Mouse (Mus musculus): Measurements from ENCODE around the gene Ntm. TPM values are rescaled to one million over a fixed set of nuclear protein-coding genes. Genes with fewer than 3 reads are reported as not detected.

Gene Ntm
- polyA plus RNA-seq, 1 experiment = 5.4 TPM

DNA sequence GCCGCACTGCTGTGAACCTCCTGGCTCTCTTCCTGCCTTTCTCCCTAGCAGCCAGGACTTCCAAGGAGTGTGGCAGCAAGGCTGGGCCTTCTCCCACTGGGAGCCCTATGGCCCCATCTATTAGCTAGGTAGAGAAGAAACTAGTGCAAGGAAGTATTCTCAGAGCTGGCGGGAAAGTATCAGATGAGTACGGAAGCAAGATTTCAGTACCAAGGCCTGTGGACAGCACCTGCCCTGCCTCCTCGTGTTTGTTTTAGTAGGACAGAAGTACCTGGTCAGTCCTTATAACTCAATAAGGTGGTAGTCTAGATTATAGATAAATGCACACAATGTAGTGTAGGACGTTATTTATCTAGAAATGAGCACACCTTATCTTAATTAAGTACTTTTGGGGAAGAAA is 874.3 kb downstream of the Ntm start:
- Histone ChIP-seq H3K36me3 (ENCODE audit: control insufficient read depth, insufficient read depth, low read length) (no peaks in the 10 kb centered on the region), H3K27me3 (ENCODE audit: control insufficient read depth, insufficient read depth, low read length) (no peaks in the 10 kb centered on the region), H3K27ac (ENCODE audit: control insufficient read depth, insufficient read depth, low read depth, low read length) (no peak overlapping the region), H3K4me3 (ENCODE audit: control insufficient read depth, low read depth, low read length) (no peak overlapping the region), H3K4me1 (ENCODE audit: control insufficient read depth, insufficient read depth, low read length) (no peaks in the 10 kb centered on the region)
- TF ChIP-seq POLR2A (IDR thresholded peaks at IDR 0.05; ENCODE audit: control insufficient read depth, low read depth, low read length) (no peak), CTCF (IDR thresholded peaks at IDR 0.05; ENCODE audit: control insufficient read depth, insufficient read depth, insufficient replicate concordance, low read depth, low read length) (no peak)

DNA sequence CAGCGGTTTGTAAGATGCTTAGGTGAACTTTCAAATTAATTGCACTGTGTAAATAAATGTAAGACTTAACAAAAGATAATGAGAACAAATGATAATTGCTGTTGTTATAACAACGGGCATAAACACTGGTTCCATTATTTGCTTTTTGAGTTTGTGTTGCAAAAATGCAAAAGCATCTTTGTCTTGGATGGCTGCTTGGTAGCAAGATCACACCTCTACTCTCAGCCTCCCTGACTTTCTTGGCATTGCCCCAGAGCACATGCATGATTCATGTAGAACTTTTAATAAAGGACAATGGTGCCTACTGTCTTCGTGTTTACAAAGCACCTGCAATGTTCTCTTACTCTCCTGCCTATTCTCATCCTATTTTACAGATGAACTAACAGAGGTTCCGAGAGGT is 875.3 kb downstream of the Ntm start:
- Histone ChIP-seq H3K4me1 (ENCODE audit: control insufficient read depth, insufficient read depth, low read length) (no peaks in the 10 kb centered on the region), H3K27ac (ENCODE audit: control insufficient read depth, insufficient read depth, low read depth, low read length) (no peak overlapping the region), H3K27me3 (ENCODE audit: control insufficient read depth, insufficient read depth, low read length) (no peaks in the 10 kb centered on the region), H3K36me3 (ENCODE audit: control insufficient read depth, insufficient read depth, low read length) (no peaks in the 10 kb centered on the region), H3K4me3 (ENCODE audit: control insufficient read depth, low read depth, low read length) (no peak overlapping the region)
- TF ChIP-seq POLR2A (IDR thresholded peaks at IDR 0.05; ENCODE audit: control insufficient read depth, low read depth, low read length) (no peak), CTCF (IDR thresholded peaks at IDR 0.05; ENCODE audit: control insufficient read depth, insufficient read depth, insufficient replicate concordance, low read depth, low read length) (no peak)

DNA sequence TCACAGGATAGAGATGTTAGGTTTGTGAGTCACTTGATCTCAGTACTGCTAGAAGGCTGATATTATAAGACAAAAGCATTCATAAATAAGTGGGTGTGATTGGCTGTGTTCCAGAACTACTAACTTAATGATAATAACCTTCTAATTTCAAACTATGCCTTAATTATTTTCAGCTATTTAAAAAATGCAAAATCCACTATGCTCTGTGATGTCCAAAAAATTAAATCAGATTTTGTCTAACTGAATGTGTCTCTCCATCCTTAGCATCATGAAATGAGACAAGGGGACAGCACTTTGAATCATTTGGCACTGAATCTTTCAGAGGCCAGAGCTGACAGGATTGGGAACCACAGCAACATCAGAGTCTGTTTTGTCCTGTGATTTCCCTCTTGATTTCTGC is 875.8 kb downstream of the Ntm start:
- Histone ChIP-seq H3K27me3 (ENCODE audit: control insufficient read depth, insufficient read depth, low read length) (no peaks in the 10 kb centered on the region), H3K36me3 (ENCODE audit: control insufficient read depth, insufficient read depth, low read length) (no peaks in the 10 kb centered on the region), H3K27ac (ENCODE audit: control insufficient read depth, insufficient read depth, low read depth, low read length) (no peak overlapping the region), H3K4me3 (ENCODE audit: control insufficient read depth, low read depth, low read length) (no peak overlapping the region), H3K4me1 (ENCODE audit: control insufficient read depth, insufficient read depth, low read length) (no peaks in the 10 kb centered on the region)
- TF ChIP-seq CTCF (IDR thresholded peaks at IDR 0.05; ENCODE audit: control insufficient read depth, insufficient read depth, insufficient replicate concordance, low read depth, low read length) = no peak
- TF ChIP-seq POLR2A (IDR thresholded peaks at IDR 0.05; ENCODE audit: control insufficient read depth, low read depth, low read length) = no peak

DNA sequence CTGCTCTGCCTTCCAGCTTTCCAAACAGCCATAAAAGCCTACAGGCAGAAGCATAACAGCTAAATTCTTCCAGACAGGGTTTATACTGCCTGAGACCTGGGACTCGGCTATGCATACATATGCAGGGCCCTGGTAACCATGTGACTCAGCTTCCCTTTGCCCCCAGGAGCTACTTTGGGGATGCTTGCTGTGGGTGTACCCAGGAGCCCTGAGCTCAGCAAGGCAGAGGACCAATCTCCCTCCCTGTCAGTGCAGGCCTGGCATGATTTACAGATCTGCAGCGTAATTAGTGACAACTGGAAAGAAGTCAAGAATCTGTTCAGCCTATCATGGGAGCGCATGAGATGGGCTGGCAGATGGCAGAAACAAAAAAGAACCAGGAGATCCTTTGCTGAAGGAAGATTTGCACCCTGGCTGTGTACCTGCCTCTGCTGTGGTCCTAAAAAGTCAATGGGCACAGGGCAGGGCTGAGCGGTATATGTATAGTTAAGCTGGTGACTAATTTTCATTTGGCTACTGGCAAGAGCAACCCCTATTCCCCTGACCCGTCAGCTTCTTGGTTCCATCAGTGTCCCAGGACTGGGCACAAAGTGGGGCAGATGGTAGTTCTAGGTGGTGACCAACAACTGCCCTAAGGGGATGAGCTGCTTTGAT is 886.9 kb downstream of the Ntm start:
- Histone ChIP-seq H3K27ac (ENCODE audit: control insufficient read depth, insufficient read depth, low read depth, low read length) (no peak overlapping the region), H3K27me3 (ENCODE audit: control insufficient read depth, insufficient read depth, low read length) (no peaks in the 10 kb centered on the region), H3K4me3 (ENCODE audit: control insufficient read depth, low read depth, low read length) (no peak overlapping the region), H3K36me3 (ENCODE audit: control insufficient read depth, insufficient read depth, low read length) (no peaks in the 10 kb centered on the region), H3K4me1 (ENCODE audit: control insufficient read depth, insufficient read depth, low read length) (no peaks in the 10 kb centered on the region)
- no peak for TF ChIP-seq POLR2A (IDR thresholded peaks at IDR 0.05; ENCODE audit: control insufficient read depth, low read depth, low read length)
- TF ChIP-seq CTCF (IDR thresholded peaks at IDR 0.05; ENCODE audit: control insufficient read depth, insufficient read depth, insufficient replicate concordance, low read depth, low read length) = no peak

DNA sequence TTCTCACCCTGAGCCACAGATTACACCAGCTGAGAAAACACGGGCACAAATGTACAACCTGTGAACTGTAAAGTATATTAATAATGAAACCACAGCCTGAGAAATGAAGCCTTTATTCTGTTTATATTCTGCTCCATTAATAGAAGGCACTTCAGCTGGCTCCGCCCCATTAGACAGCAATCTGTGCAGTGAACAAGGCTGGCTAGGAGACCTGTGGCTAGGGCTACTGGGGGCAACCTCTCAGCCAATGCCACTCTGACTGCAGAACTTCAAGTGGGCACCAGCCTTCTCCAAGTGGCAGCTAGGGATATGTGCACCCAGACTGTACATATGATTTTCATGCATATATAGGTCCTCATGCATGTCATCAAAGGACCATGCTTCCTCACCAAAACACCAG is 887.7 kb downstream of the Ntm start:
- no peak overlapping the region for H3K4me3 ChIP-seq (ENCODE audit: control insufficient read depth, low read depth, low read length)
- H3K36me3 ChIP-seq (ENCODE audit: control insufficient read depth, insufficient read depth, low read length) = no peaks in the 10 kb centered on the region
- no peak overlapping the region for H3K27ac ChIP-seq (ENCODE audit: control insufficient read depth, insufficient read depth, low read depth, low read length)
- TF ChIP-seq POLR2A (IDR thresholded peaks at IDR 0.05; ENCODE audit: control insufficient read depth, low read depth, low read length) (no peak), CTCF (IDR thresholded peaks at IDR 0.05; ENCODE audit: control insufficient read depth, insufficient read depth, insufficient replicate concordance, low read depth, low read length) (no peak)
- H3K27me3 ChIP-seq (ENCODE audit: control insufficient read depth, insufficient read depth, low read length) = no peaks in the 10 kb centered on the region
- H3K4me1 ChIP-seq (ENCODE audit: control insufficient read depth, insufficient read depth, low read length) = no peaks in the 10 kb centered on the region

DNA sequence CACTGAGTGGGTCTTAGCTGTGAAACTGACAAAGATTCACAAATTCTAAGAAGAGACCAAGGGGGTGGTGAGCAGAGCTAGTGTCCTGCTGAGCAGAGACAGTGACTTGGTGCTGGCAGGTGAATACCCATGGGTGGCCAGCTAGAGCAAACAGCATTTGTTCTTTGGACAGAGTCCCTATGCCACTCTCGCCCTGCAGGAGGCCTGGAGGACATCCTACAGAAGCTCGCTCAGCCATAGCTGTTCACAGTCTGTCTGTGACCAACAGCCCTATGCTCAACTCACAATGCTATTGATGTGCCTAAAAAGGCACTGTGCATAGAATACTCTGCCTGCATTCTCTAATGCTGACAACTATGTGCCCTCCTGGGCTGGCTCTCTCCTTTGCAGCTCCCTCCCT is 888.4 kb downstream of the Ntm start:
- no peaks in the 10 kb centered on the region for H3K36me3 ChIP-seq (ENCODE audit: control insufficient read depth, insufficient read depth, low read length)
- H3K4me1 ChIP-seq (ENCODE audit: control insufficient read depth, insufficient read depth, low read length) = no peaks in the 10 kb centered on the region
- H3K4me3 ChIP-seq (ENCODE audit: control insufficient read depth, low read depth, low read length) = no peak overlapping the region
- TF ChIP-seq CTCF (IDR thresholded peaks at IDR 0.05; ENCODE audit: control insufficient read depth, insufficient read depth, insufficient replicate concordance, low read depth, low read length) (no peak), POLR2A (IDR thresholded peaks at IDR 0.05; ENCODE audit: control insufficient read depth, low read depth, low read length) (no peak)
- H3K27ac ChIP-seq (ENCODE audit: control insufficient read depth, insufficient read depth, low read depth, low read length) = no peak overlapping the region
- H3K27me3 ChIP-seq (ENCODE audit: control insufficient read depth, insufficient read depth, low read length) = no peaks in the 10 kb centered on the region

DNA sequence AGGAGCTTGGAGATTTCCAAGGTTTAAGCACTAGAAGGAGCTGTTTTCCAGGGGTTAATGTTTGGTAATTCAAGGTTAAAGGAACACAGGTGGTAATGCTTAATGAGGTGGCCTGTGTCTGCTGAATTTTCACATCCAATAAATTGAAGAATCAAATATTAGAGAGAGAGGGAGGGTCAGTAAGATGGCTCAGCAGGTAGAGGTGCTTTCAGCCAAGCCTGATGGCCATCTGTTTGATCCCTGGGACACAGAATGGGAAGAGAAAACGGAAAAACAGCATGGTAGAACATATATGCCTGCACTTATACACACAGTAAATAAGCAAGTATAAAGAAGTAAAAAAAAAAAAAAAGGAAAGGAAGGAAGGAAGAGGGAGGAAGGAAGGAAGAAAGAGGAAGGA is 890.9 kb downstream of the Ntm start:
- H3K4me1 ChIP-seq (ENCODE audit: control insufficient read depth, insufficient read depth, low read length) = no peaks in the 10 kb centered on the region
- TF ChIP-seq CTCF (IDR thresholded peaks at IDR 0.05; ENCODE audit: control insufficient read depth, insufficient read depth, insufficient replicate concordance, low read depth, low read length) (no peak), POLR2A (IDR thresholded peaks at IDR 0.05; ENCODE audit: control insufficient read depth, low read depth, low read length) (no peak)
- H3K27ac ChIP-seq (ENCODE audit: control insufficient read depth, insufficient read depth, low read depth, low read length) = no peak overlapping the region
- H3K36me3 ChIP-seq (ENCODE audit: control insufficient read depth, insufficient read depth, low read length) = no peaks in the 10 kb centered on the region
- H3K4me3 ChIP-seq (ENCODE audit: control insufficient read depth, low read depth, low read length) = no peak overlapping the region
- H3K27me3 ChIP-seq (ENCODE audit: control insufficient read depth, insufficient read depth, low read length) = no peaks in the 10 kb centered on the region

DNA sequence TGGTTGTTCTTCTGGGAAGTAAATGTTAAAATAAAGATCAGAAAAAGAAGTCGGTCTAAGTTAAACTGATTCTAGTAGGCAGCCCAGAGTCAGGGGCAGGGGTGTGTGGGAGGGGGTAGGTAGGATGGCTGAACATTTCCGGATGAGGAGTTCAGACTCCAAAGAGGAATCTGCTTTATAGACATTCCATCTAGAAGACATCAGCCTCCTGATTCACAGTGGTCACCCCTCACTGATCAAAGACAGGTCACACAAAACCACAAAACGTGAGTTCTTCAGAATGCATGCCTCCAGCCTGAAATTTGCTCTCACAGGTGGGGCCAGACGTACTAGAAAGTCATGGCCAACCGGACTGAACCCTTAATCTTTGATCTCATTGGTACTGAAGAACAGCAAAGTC is 895.4 kb downstream of the Ntm start:
- Histone ChIP-seq H3K36me3 (ENCODE audit: control insufficient read depth, insufficient read depth, low read length) (no peaks in the 10 kb centered on the region), H3K27me3 (ENCODE audit: control insufficient read depth, insufficient read depth, low read length) (no peaks in the 10 kb centered on the region), H3K4me1 (ENCODE audit: control insufficient read depth, insufficient read depth, low read length) (no peaks in the 10 kb centered on the region), H3K4me3 (ENCODE audit: control insufficient read depth, low read depth, low read length) (no peak overlapping the region), H3K27ac (ENCODE audit: control insufficient read depth, insufficient read depth, low read depth, low read length) (no peak overlapping the region)
- TF ChIP-seq CTCF (IDR thresholded peaks at IDR 0.05; ENCODE audit: control insufficient read depth, insufficient read depth, insufficient replicate concordance, low read depth, low read length) (no peak), POLR2A (IDR thresholded peaks at IDR 0.05; ENCODE audit: control insufficient read depth, low read depth, low read length) (no peak)
